Mouse (Mus musculus): ENCODE measurements at regions not wholly inside any gene's neighbourhood (a gene's known extent, or its start where the extent isn't known, plus 50 kb on each side); places are given as distances from the start of the nearest gene placed in this dataset.

GRCm38 (mm10) chr13:6461363-6461762, 86.6 kb upstream of the Pitrm1 start:
- TF ChIP-seq CTCF (IDR thresholded peaks at IDR 0.05; ENCODE audit: low read depth, low read length) (no peak), TAL1 (conservative IDR thresholded peaks at IDR 0.05; ENCODE audit: low read depth, low read length) (no peak)

All from G1E (cell line).